Mouse (Mus musculus) adrenal gland, adult 18-20 months (tissue): Measurements from ENCODE around the gene Ippk. TPM values are rescaled to one million over a fixed set of nuclear protein-coding genes. Genes with fewer than 3 reads are reported as not detected.

Experiments
- DNase-seq, 2 experiments: peaks; one replicate each; pipeline ENCODE4 v3.0.0; 2021 to 2022; ENCODE audit warnings: low spot score in 2 of 2
- long read RNA-seq, 2 experiments: library from polyadenylated mRNA; stranded (forward); transcript quantifications; one replicate each; pipeline ENCODE4 v2.0.0; 2021
- total RNA-seq, 2 experiments: library from RNA; stranded (reverse); gene quantifications; 1 replicate in 1 of 2; 2 replicates in 1 of 2; pipeline ENCODE4 v1.2.3; 2021

Ippk gene
- total RNA-seq = 10 to 100 TPM; 35.9 to 44.8 TPM
- long read RNA-seq, experiment 1, full-length matches to known transcripts = 61 of 72 reads
- long read RNA-seq, experiment 1, partial matches to known transcripts = 3 of 72 reads
- long read RNA-seq, experiment 1, other reads (novel, unspliced or antisense) = 8 of 72 reads
- long read RNA-seq, experiment 2, full-length matches to known transcripts = 124 of 140 reads
- long read RNA-seq, experiment 2, partial matches to known transcripts = 5 of 140 reads
- long read RNA-seq, experiment 2, other reads (novel, unspliced or antisense) = 11 of 140 reads

GRCm38 (mm10) chr13:49420754-49421605 lies at the start of gene Ippk:
Gene Ippk (plus strand): TSS chr13:49421249.
- peak; percentile 94 for DNase-seq

- DNase-seq = peak; percentile 53 to 57
Observed at GRCm38 (mm10) chr13:49371428-49371899, 49.6 kb upstream of the Ippk start.

- DNase-seq = no peak
Observed at GRCm38 (mm10) chr13:49372370-49373060, 48.5 kb upstream of the Ippk start.

GRCm38 (mm10) chr13:49374304-49374703 lies 46.7 kb upstream of the Ippk start:
- DNase-seq = no peak

GRCm38 (mm10) chr13:49374730-49375129 lies 46.3 kb upstream of the Ippk start:
- DNase-seq = no peak

- DNase-seq = no peak
Observed at GRCm38 (mm10) chr13:49377608-49378007, 43.4 kb upstream of the Ippk start.

GRCm38 (mm10) chr13:49379301-49379700 lies 41.7 kb upstream of the Ippk start:
- no peak for DNase-seq

- peak; percentile 91 to 94 for DNase-seq
Observed at GRCm38 (mm10) chr13:49381230-49381629, 39.8 kb upstream of the Ippk start.

GRCm38 (mm10) chr13:49382997-49383396 lies 38.1 kb upstream of the Ippk start:
- DNase-seq = no peak

- DNase-seq = no peak
Observed at GRCm38 (mm10) chr13:49384751-49385463, 36.1 kb upstream of the Ippk start.

- no peak for DNase-seq
Observed at GRCm38 (mm10) chr13:49391374-49391773, 29.7 kb upstream of the Ippk start.

- DNase-seq = no peak
Observed at GRCm38 (mm10) chr13:49393579-49393978, 27.5 kb upstream of the Ippk start.

- DNase-seq = no peak
Observed at GRCm38 (mm10) chr13:49394886-49395447, 26.1 kb upstream of the Ippk start.

- no peak for DNase-seq
Observed at GRCm38 (mm10) chr13:49396798-49397197, 24.3 kb upstream of the Ippk start.

GRCm38 (mm10) chr13:49398191-49398590 lies 22.9 kb upstream of the Ippk start:
- no peak for DNase-seq

- DNase-seq = no peak
Observed at GRCm38 (mm10) chr13:49400139-49400538, 20.9 kb upstream of the Ippk start.

- no peak for DNase-seq
Observed at GRCm38 (mm10) chr13:49402628-49403027, 18.4 kb upstream of the Ippk start.

GRCm38 (mm10) chr13:49407795-49408194 lies 13.3 kb upstream of the Ippk start:
- DNase-seq = no peak

GRCm38 (mm10) chr13:49421606-49421917 lies 513 bp downstream of the Ippk start:
- DNase-seq = peak in 1 of 2 experiments; percentile 34

- no peak for DNase-seq
Observed at GRCm38 (mm10) chr13:49421959-49422358, 910 bp downstream of the Ippk start.

- DNase-seq = peak in 1 of 2 experiments; percentile 49
Observed at GRCm38 (mm10) chr13:49426736-49427135, 5.7 kb downstream of the Ippk start.
